Mouse (Mus musculus): ENCODE measurements around the gene Higd1b. TPM values are rescaled to one million over a fixed set of nuclear protein-coding genes. Genes with fewer than 3 reads are reported as not detected.

The Higd1b gene
- total and polyA plus RNA-seq, 3 experiments = 11.0 to 15.2 (median 12.2) TPM

DNA sequence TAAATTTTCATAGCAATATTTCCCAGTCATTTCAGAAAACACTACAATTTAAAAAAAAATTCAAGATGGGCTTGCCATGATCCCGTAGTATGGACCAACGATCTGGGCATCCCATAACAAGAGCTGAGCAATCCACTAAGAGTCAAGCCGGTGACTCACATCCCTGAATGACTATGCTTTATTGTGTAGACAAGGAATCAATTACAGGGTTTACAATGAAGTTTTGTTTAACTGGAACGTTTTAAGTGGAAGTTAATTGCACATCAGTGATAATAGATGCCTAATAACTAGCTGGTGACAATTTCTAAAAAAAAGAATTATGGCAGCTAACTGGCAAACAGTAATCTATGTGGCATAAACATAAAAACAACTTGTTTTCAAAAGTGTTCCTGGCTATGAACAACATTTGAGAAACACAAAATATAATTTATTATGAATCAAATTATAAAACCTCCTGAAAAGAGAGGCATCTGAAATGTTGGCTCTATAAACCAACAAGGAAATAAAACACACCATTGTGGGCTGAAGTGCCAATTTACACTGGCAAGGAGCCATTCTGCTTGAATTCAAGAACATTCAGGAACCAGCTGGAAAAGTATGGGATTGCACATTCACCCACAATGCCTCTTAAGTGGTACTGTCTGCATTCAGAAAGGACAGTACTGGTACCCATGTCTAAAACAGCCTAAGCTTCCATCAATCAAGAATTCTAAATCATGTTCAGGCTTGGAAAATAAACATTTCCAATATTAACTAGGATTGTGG is 24.7 kb upstream of the Higd1b start:
- 29% methylated on average over 4 of the region's 4 CpGs for WGBS
- peak overlapping the region; percentile 13; the same call in 1 of the 2 replicates for H3K27ac ChIP-seq

DNA sequence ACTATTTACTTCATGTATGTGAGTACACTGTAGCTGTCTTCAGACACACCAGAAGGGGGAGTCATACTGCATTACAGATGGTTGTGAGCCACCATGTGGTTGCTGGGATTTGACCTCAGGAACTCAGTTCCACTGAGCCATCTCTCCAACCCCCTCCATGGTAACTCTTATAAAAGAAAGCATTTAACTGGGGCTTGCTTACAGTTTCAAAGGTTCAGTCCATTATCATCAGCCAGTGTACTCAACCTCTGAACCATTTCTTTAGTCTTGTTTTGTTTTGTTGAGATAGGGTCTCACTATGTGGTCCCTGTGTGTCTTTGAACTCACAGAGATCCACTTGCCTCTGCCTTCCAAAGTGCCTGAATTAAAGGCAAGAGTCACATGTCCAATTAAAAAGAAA is 20.8 kb upstream of the Higd1b start:
- TF ChIP-seq POLR2A (IDR thresholded peaks at IDR 0.05; ENCODE audit: insufficient read depth, low read depth, low read length) (no peak), EP300 (IDR thresholded peaks at IDR 0.05; ENCODE audit: insufficient read depth, low read depth, low read length) (no peak), CTCF (IDR thresholded peaks at IDR 0.05) (peak; percentile 23)
- DNase-seq = no peak
- intact Hi-C loops (cut with DNase I) = no loop called here
- Histone ChIP-seq H3K27me3 (ENCODE audit: control insufficient read depth, insufficient read depth, low read length) (no peaks in the 10 kb centered on the region; the same call in 1 of the 2 replicates), H3K36me3 (ENCODE audit: control insufficient read depth, insufficient read depth, low read length) (peaks cover 20% of the 10 kb centered on the region), H3K4me3 (no peak overlapping the region), H3K27ac (no peak overlapping the region), H3K9ac (ENCODE audit: low read depth, low read length) (no peak overlapping the region), H3K79me2 (replicated peaks; ENCODE audit: control insufficient read depth, insufficient read depth, low read length) (peaks cover 5% of the 10 kb centered on the region), H3K4me1 (ENCODE audit: control insufficient read depth, insufficient read depth, low read length) (peaks cover 13% of the 10 kb centered on the region)

More for the DNA sequence above, 24.7 kb upstream of the Higd1b start:
- intact Hi-C loops (cut with DNase I) = no loop called here
- peaks cover 13% of the 10 kb centered on the region for H3K79me2 ChIP-seq (replicated peaks; ENCODE audit: control insufficient read depth, insufficient read depth, low read length)
- H3K27me3 ChIP-seq (ENCODE audit: control insufficient read depth, insufficient read depth, low read length) = no peaks in the 10 kb centered on the region; the same call in 1 of the 2 replicates
- H3K4me1 ChIP-seq (ENCODE audit: control insufficient read depth, insufficient read depth, low read length) = peaks cover 13% of the 10 kb centered on the region
- no peak overlapping the region for H3K4me3 ChIP-seq
- TF ChIP-seq EP300 (IDR thresholded peaks at IDR 0.05; ENCODE audit: insufficient read depth, low read depth, low read length) (no peak), CTCF (IDR thresholded peaks at IDR 0.05) (no peak), POLR2A (IDR thresholded peaks at IDR 0.05; ENCODE audit: insufficient read depth, low read depth, low read length) (no peak)
- DNase-seq = no peak
- H3K9ac ChIP-seq (ENCODE audit: low read depth, low read length) = no peak overlapping the region
- H3K36me3 ChIP-seq (ENCODE audit: control insufficient read depth, insufficient read depth, low read length) = peaks cover 19% of the 10 kb centered on the region

DNA sequence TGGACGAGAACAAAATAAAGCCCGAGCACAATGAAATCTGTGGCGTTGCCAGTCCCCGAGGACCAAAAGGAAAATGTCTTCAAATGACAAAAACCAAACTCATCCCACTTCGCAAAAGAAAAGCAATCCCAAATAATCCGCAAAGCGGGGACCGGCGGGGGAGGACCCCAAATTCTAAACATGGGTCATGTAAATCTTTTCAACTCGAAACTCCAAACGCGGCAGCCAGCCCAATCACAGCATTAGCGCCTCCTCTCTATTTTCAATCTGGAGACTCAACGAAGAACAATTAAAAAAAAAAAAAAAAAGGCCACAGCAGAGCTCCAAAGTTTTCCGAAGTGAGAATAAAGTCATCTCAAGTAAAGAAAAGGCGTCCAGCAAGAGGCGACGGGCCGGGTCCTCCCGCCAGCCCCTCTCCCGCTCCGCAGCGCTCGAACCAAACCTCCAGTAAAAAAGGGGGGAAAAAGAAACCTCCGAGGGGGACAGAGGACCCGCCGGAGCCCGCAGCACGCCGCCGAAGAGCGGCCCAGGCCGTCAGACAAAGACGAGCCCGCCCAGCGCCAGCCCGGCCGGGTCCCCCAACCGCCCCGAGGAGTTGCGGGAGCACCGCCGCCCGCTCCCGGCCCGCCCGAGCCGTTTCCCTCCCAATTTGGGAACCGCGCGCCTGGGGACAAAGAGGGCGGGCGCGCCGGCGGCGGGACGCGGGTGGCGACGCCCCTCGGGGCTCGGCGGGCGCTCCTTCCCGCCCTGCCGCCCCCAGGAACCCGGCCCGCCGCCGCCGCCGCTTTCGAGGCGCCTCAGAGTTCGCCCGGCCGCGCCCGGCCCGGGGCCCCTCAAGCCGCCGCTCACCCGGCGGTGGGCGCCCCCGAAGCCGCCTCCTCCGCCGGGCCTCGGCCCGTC is 17.3 kb upstream of the Higd1b start:
- H3K27me3 ChIP-seq (ENCODE audit: control insufficient read depth, insufficient read depth, low read length) = no peaks in the 10 kb centered on the region
- peak overlapping the region; percentile 64 for H3K4me3 ChIP-seq
- H3K27ac ChIP-seq = peak overlapping the region; percentile 93
- peaks cover 10% of the 10 kb centered on the region for H3K36me3 ChIP-seq (ENCODE audit: control insufficient read depth, insufficient read depth, low read length)
- peaks cover 2% of the 10 kb centered on the region for H3K79me2 ChIP-seq (replicated peaks; ENCODE audit: control insufficient read depth, insufficient read depth, low read length)
- DNase-seq = peak; percentile 65 to 77
- under 1% methylated on average over 92 of the region's 92 CpGs for WGBS
- TF ChIP-seq CTCF (IDR thresholded peaks at IDR 0.05) (0 out of 2 replicates have a peak, but pooled peaks have one; percentile 10), EP300 (IDR thresholded peaks at IDR 0.05; ENCODE audit: insufficient read depth, low read depth, low read length) (no peak)
- H3K9ac ChIP-seq (ENCODE audit: low read depth, low read length) = peak overlapping the region; percentile 100
- H3K4me1 ChIP-seq (ENCODE audit: control insufficient read depth, insufficient read depth, low read length) = peaks cover 7% of the 10 kb centered on the region
- intact Hi-C loops (cut with DNase I) = loop anchor here (1.0 kb wide), 2 partner anchors 38 to 41 kb away; no protein-coding TSS in a partner anchor

DNA sequence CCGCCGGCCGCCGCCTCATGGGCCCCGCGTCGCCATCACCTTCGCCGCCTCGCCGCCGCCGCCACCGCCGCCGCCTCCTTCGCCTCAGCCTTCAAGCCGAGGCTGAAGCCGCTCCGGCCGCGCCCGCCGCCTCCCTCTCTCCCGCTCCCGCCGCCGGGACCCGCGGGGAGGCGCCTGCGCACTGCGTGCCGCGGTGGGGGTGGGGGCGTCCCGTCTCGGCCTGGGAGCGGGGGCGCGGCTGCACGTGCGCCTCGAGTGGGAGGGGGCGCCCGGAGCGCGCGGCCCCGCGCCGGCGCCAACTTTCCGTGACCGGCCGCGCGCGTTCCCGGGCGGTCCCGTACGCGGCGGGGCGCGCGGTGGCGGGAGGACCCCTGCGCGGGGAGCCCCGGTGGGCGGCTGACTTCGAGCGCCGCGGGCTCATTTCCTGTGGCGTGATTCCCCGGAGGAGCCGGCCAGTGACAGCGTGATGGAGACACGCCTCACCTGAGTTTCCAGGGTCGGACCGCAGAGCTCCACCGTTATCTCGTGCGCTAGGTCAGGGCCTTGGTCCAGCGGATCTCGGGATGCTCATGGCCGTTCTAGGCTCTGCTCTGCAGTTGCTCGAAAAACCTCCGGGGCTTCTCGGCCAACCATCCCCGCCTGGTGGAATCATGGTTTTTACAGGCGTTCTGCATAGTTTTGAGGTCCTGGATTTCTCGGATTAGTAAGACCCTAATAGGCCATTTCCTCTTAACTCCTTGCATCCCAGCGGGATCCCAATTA is 16.4 kb upstream of the Higd1b start, which contains the start of gene Gjc1:
Gene Gjc1, minus strand, starts transcription at position 680 of the 762 bp plus-strand sequence.
- Histone ChIP-seq H3K9ac (ENCODE audit: low read depth, low read length) (peak within 1 kb of the TSS; percentile 100), H3K4me1 (ENCODE audit: control insufficient read depth, insufficient read depth, low read length) (peaks cover 7% of the 10 kb centered on the region), H3K79me2 (replicated peaks; ENCODE audit: control insufficient read depth, insufficient read depth, low read length) (no peaks in the 10 kb centered on the region; the same call in 1 of the 2 replicates), H3K27me3 (ENCODE audit: control insufficient read depth, insufficient read depth, low read length) (no peaks in the 10 kb centered on the region), H3K36me3 (ENCODE audit: control insufficient read depth, insufficient read depth, low read length) (peaks cover 7% of the 10 kb centered on the region; the same call in 1 of the 2 replicates), H3K27ac (peak within 1 kb of the TSS; percentile 93), H3K4me3 (peak within 1 kb of the TSS; percentile 64)
- TF ChIP-seq POLR2A (IDR thresholded peaks at IDR 0.05; ENCODE audit: insufficient read depth, low read depth, low read length) (0 out of 2 replicates have a peak, but pooled peaks have one; percentile 19), EP300 (IDR thresholded peaks at IDR 0.05; ENCODE audit: insufficient read depth, low read depth, low read length) (peak; percentile 39; the same call in 1 of the 2 replicates), CTCF (IDR thresholded peaks at IDR 0.05) (peak; percentile 50)
- intact Hi-C loops (cut with DNase I) = loop anchor here (1.0 kb wide), 1 partner anchor 42 kb away; no protein-coding TSS in a partner anchor
- WGBS = 1% methylated on average over 83 of the region's 97 CpGs
- DNase-seq = peak; percentile 83 to 88

DNA sequence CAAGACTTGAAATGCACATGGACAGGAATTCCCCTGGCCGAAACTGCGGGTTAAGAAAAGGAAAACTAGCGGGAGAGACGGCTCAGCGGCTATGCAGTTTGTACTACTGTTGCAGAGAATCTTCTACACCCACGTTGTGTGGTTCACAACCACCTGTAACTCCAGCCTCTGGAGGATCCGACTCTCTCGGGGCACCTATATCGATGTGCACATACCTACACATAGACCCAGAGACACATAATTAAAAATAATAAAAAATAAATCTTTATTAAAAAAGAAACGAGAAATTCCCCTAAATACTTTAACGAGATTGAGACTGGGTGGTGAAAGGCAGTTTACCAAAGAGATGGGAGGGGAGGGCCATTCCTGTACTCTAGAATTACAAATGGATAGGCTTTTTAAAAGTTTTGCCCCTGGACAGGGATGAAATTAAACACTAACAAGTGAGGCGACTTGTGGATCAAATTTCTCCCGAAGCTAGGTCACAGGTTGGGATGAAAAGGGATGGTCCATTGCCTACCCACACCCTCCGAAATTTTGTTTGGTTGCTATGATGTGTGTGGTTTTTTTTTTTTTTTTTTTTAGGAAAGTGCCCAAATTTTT is 15.8 kb upstream of the Higd1b start:
- H3K27ac ChIP-seq = peak overlapping the region; percentile 93
- DNase-seq = no peak
- 28% methylated on average over 14 of the region's 14 CpGs for WGBS
- H3K79me2 ChIP-seq (replicated peaks; ENCODE audit: control insufficient read depth, insufficient read depth, low read length) = no peaks in the 10 kb centered on the region; the same call in 1 of the 2 replicates
- H3K4me3 ChIP-seq = peak overlapping the region; percentile 64
- peak overlapping the region; percentile 100; the same call in 1 of the 2 replicates for H3K9ac ChIP-seq (ENCODE audit: low read depth, low read length)
- H3K27me3 ChIP-seq (ENCODE audit: control insufficient read depth, insufficient read depth, low read length) = 0 out of 2 replicates have a peak, but pooled peaks cover 1% of the 10 kb centered on the region
- H3K4me1 ChIP-seq (ENCODE audit: control insufficient read depth, insufficient read depth, low read length) = peaks cover 7% of the 10 kb centered on the region
- intact Hi-C loops (cut with DNase I) = loop anchor here (1.0 kb wide), 1 partner anchor 43 kb away; no protein-coding TSS in a partner anchor
- TF ChIP-seq POLR2A (IDR thresholded peaks at IDR 0.05; ENCODE audit: insufficient read depth, low read depth, low read length) (no peak), EP300 (IDR thresholded peaks at IDR 0.05; ENCODE audit: insufficient read depth, low read depth, low read length) (no peak), CTCF (IDR thresholded peaks at IDR 0.05) (no peak)
- H3K36me3 ChIP-seq (ENCODE audit: control insufficient read depth, insufficient read depth, low read length) = peaks cover 7% of the 10 kb centered on the region; the same call in 1 of the 2 replicates
